Mouse (Mus musculus): ENCODE data around the gene Ptpn7.
"Not testable (repeated sequence)": the region's sequence is repeated elsewhere in the genome, so short reads cannot be mapped to it uniquely, and the experiment has no call there.

The Ptpn7 gene

DNA sequence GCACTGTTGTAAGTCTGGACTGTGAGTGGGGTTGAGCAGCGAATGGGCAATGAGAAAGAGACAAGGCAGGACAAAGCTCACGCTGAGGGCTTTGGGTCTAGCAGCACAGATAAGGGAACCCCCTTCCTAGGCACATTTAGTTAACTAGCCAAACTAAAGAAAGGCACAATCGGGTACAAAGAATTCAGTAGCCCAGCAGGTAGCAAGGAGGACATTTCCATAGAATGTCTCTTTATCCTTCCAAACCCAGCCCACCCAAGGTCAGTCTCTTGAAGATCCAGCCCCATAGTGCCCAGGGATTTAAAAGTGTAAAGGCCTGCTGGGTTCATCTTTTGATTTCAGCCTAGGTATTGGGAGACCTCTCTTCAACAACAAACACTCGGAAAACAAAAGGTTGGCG, 53.4 kb downstream of the Ptpn7 start:
- no peak for DNase-seq (ENCODE audit: low read depth, low spot score)

DNA sequence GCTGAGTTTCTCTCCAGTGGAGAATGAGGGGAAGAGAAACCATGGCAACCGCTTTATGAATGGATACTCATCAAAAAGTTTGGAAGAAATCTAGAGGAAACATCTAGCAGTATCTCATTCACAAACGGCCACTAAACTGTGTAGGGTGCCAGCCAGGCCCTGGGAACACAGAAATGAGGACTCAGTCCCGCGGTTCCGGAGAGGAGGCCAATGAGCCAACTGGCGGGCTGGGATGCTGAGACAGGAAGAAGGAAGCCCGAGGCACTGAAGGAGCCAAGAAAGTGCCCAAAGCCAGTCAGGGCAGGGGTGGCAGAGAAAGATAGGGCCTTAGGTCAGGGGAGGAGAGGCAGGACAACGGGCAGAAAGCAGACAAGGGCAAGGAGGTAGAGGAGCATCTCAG, 53.9 kb downstream of the Ptpn7 start:
- DNase-seq (ENCODE audit: low read depth, low spot score) = no peak

DNA sequence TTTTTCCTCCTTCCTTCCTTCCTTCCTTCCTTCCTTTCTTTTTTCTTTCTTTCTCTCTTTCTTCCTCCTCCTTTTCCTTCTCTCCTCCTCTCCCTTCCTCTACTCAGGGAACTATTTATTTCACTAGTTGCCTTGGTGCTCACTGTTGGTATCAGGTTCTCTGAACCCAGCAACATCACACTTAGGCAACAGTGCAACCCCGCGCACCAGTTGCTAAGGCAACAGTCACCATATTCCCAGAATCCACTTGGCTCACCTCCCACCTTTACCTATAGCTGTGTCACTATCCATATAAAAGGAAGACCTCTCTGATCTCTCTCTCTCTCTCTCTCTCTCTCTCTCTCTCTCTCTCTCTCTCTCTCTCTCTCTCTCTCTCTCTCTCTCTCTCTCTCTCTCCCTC, 54.5 kb downstream of the Ptpn7 start:
- DNase-seq (ENCODE audit: low read depth, low spot score) = not testable (repeated sequence)

DNA sequence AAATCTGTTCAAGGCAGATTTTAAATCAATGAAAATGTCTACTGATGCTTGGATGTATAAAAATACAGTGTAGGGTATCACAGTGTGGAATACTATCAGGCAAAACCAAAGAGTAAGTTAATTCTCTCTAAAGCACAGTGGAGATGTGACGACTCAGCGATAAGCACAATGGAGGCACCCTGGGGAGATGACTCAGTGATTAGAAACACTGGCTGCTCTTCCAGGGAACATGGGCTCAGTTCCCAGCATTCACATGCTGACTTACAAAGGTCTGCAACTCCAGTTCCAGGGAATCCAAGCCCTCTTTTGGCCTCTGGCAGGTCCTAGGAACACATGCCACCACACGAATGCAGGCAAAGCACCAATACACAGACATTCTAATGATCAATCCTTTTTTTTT, 55.7 kb downstream of the Ptpn7 start:
- no peak for DNase-seq (ENCODE audit: low read depth, low spot score)

DNA sequence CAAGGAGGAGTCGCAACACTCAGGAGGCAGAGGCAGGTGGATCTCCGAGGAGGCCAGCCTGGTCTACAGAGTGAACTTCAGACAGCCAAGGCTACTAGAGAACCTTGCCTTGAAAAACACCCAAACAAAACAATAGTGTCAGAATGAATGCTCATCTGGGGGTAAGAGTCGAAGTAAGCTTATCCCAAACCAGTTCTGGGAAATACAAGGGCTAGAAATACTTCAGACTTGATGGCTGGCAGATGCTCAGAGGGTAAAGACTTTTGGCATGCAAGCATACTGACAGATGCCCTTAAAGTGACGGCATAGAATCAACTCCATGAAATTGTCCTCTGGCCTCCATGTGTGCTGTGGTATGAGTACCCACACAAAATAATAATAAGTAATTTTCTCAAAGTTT, 56.7 kb downstream of the Ptpn7 start:
- no peak for DNase-seq (ENCODE audit: low read depth, low spot score)

DNA sequence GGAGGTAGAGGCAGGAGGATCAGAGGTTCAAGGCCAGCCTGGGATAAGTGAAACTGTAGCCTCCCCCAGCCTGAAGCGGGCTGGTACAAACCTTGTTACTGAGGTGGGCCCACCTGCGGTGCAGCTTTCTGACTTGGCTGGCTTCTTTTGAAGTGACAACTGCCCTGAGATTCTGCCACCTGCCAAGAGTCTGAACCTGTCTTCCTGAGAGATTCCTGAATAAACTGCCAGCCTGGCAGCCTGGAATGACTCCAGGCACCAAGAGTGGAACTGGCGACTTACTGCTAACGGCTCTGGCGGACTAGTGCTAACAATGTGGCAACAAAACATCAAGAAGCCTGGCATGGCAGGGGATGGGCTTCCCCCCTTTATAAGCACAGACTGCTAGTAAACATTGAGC, 61.8 kb downstream of the Ptpn7 start:
- DNase-seq (ENCODE audit: low read depth, low spot score) = not testable (repeated sequence)

Data from retina, adult 2 months (tissue).